Mouse (Mus musculus) CD4-positive, CD25-positive, alpha-beta regulatory T cell (primary cell): ENCODE results near the gene Esm1. TPM values are rescaled to one million over a fixed set of nuclear protein-coding genes. Genes with fewer than 3 reads are reported as not detected.

Source experiments
- polyA plus RNA-seq: library from polyadenylated mRNA; unstranded; fragments of 100-300 nt; shearing (Covaris generic); gene quantifications from one replicate; pipeline ENCODE4 v1.2.1, GENCODE M21; 2017

Esm1 gene
- polyA plus RNA-seq, result 0.19 TPM

GRCm38 (mm10) chr13:113209624-113210023 lies at the start of gene Esm1:
Gene Esm1 (plus strand): TSS chr13:113209659.

DNA sequence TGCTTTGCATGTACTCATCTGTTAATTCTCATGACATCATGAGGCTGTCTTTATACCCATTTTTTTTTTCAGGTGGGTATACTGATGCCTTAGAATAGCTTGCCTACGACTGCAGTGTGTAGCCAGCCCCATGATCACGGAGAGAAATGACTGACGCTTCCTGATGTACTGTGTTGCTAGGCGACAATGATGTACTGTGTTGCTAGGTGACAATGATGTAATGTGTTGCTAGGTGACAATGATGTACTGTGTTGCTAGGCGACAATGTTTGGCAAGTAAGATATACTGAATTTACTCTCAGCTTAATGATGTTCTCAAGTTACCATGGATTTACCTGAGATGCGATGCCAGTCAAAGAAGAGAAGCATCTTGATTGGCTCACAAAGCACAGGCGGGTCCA lies 16.4 kb downstream of the Esm1 start, which contains the start of gene Gzmk:
TSS of gene Gzmk (minus strand) at position 98 of the 400 bp plus-strand sequence.

Other genes starting within 250 kb of the Esm1 start
- gene Ccno, start 221.9 kb upstream of the Esm1 start, polyA plus RNA-seq, result 0.35 TPM
- gene Mcidas, start 215.8 kb upstream of the Esm1 start, polyA plus RNA-seq, result 0.07 TPM
- not detected for gene Cdc20b, start 174.5 kb upstream of the Esm1 start, polyA plus RNA-seq
- gene Gpx8, start 163.2 kb upstream of the Esm1 start, polyA plus RNA-seq, result not detected
- 1.0 TPM for gene Gzma, start 108.7 kb upstream of the Esm1 start, polyA plus RNA-seq
- gene Gzmk, start 16.2 kb downstream of the Esm1 start, polyA plus RNA-seq, result not detected
- gene BC067074, start 83.5 kb downstream of the Esm1 start, polyA plus RNA-seq, result 0.06 TPM